Mouse (Mus musculus) right cerebral cortex, postnatal 25 days (tissue): ENCODE data around the gene Rnf111.
"Not testable (repeated sequence)": the region's sequence is repeated elsewhere in the genome, so short reads cannot be mapped to it uniquely, and the experiment has no call there.

Experiments used
- DNase-seq: peaks from one replicate; pipeline ENCODE4 v3.0.0; 2022

Rnf111 gene

GRCm38 (mm10) chr9:70493038-70493437 lies 10.5 kb downstream of the Rnf111 start:
- DNase-seq = no peak

- DNase-seq = no peak
Measured at GRCm38 (mm10) chr9:70491176-70491575, 12.3 kb downstream of the Rnf111 start.

GRCm38 (mm10) chr9:70487401-70487800 lies 16.1 kb downstream of the Rnf111 start:
- no peak for DNase-seq

- no peak for DNase-seq
Measured at GRCm38 (mm10) chr9:70485840-70486239, 17.7 kb downstream of the Rnf111 start.

- DNase-seq = no peak
Measured at GRCm38 (mm10) chr9:70483495-70483894, 20.0 kb downstream of the Rnf111 start.

GRCm38 (mm10) chr9:70481872-70482271 lies 21.7 kb downstream of the Rnf111 start:
- no peak for DNase-seq

GRCm38 (mm10) chr9:70477229-70477628 lies 26.3 kb downstream of the Rnf111 start:
- DNase-seq = no peak

- no peak for DNase-seq
Measured at GRCm38 (mm10) chr9:70475777-70476270, 27.7 kb downstream of the Rnf111 start.

- DNase-seq = no peak
Measured at GRCm38 (mm10) chr9:70473400-70473799, 30.1 kb downstream of the Rnf111 start.

- not testable (repeated sequence) for DNase-seq
Measured at GRCm38 (mm10) chr9:70463091-70463490, 40.4 kb downstream of the Rnf111 start.

GRCm38 (mm10) chr9:70452371-70452770 lies 51.2 kb downstream of the Rnf111 start:
- DNase-seq = no peak

- DNase-seq = no peak
Measured at GRCm38 (mm10) chr9:70449072-70449471, 54.5 kb downstream of the Rnf111 start.

- DNase-seq = no peak
Measured at GRCm38 (mm10) chr9:70439959-70440358, 63.6 kb downstream of the Rnf111 start.

- no peak for DNase-seq
Measured at GRCm38 (mm10) chr9:70422661-70423060, 80.9 kb downstream of the Rnf111 start.

GRCm38 (mm10) chr9:70421257-70422056 lies 82.1 kb downstream of the Rnf111 start, which contains the start of gene Ccnb2:
Ccnb2 (minus strand) TSS chr9:70421547.
- peak; percentile 80 for DNase-seq

GRCm38 (mm10) chr9:70416412-70416811 lies 87.1 kb downstream of the Rnf111 start:
- DNase-seq = no peak

- no peak for DNase-seq
Measured at GRCm38 (mm10) chr9:70413038-70413437, 90.5 kb downstream of the Rnf111 start.

- no peak for DNase-seq
Measured at GRCm38 (mm10) chr9:70410668-70411067, 92.9 kb downstream of the Rnf111 start.

- DNase-seq = no peak
Measured at GRCm38 (mm10) chr9:70409743-70410142, 93.8 kb downstream of the Rnf111 start.

- no peak for DNase-seq
Measured at GRCm38 (mm10) chr9:70408791-70409190, 94.7 kb downstream of the Rnf111 start.

- no peak for DNase-seq
Measured at GRCm38 (mm10) chr9:70406596-70406995, 96.9 kb downstream of the Rnf111 start.

GRCm38 (mm10) chr9:70401937-70402539 lies 101.5 kb downstream of the Rnf111 start:
- DNase-seq = peak; percentile 42

GRCm38 (mm10) chr9:70396083-70396482 lies 107.4 kb downstream of the Rnf111 start:
- DNase-seq = no peak

- DNase-seq = no peak
Measured at GRCm38 (mm10) chr9:70395617-70396016, 107.9 kb downstream of the Rnf111 start.
